Mouse (Mus musculus) heart, adult 8-10 months (tissue): ENCODE measurements around the gene Atp6v0a1. TPM values are rescaled to one million over a fixed set of nuclear protein-coding genes. Genes with fewer than 3 reads are reported as not detected.

Source experiments
- DNase-seq: peaks from one replicate; pipeline ENCODE4 v3.0.0; 2022; ENCODE audit warnings: low spot score
- total RNA-seq, 4 experiments: library from RNA; stranded (reverse); gene quantifications; 2 replicates each; pipeline ENCODE4 v1.2.4; 2022

Atp6v0a1 gene
- total RNA-seq, 4 experiments from 2014 or later: 85.0 to 100 (median 88.9) TPM

GRCm38 (mm10) chr11:101027121-101027520, 17.9 kb downstream of the Atp6v0a1 start:
- no peak for DNase-seq

DNA sequence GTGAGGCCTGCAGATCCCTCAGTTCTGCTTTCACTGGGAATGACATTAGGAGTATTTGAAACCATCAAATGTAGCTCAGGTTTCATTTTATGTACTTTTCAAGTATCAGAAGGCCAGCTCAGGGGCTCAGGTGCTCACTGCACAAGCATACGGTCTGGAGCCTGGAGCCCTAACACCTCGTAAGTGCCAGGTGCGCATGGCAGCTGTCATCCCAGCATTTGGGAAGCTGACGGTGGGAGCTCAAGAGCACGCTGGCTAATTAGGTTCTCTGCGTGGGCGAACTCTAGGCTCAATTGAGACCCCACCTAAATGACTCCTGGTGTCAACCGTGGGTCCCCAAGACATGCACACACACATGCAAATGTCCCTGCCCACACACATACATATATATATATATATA, 20.1 kb downstream of the Atp6v0a1 start:
- no peak for DNase-seq

DNA sequence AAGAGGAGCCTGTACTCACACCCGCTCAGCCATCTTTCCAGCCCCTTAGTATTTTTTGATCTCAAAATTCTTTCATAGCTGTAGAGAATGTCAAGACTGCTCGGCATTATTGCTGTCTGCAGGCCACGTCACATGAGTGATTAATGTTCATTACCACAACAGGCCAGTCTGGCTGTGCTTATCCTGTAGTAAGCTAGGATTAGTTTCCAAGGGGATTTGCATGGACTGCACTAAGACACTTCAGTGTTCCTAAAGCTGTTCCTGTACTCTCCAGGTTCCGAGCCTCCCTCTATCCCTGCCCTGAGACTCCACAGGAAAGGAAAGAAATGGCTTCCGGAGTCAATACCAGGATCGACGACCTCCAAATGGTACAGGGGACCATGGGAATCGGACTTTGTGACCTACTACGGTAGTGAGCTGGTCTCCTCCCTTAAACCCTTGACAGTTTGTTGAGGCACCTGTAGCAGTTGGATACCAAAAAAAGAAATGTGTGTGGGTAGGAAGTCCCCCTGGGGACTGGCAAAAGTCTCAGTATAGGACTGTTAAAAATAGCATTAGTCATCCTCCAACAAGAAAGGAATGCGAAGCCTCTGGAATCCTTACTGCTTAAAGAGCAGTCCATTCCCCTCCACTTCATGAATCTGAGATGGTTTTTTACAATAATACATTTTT, 21.0 kb downstream of the Atp6v0a1 start:
- DNase-seq: no peak

DNA sequence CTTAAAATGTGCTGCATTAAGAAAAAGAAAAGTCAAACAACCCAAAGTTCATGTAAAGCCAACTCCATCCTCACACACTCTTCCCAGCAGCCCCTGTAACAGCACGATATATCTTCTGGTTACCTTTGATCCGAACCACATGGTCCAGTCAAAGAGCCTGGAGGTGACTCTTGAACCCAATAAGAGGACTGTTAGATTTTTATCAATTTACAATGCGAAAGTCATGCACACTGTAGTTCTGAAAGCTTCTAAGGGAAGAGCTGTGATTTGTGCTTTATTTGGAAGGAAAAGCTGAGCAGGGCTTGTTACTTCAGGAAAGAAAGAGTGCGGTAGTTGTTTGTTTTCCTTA, 21.5 kb downstream of the Atp6v0a1 start:
- DNase-seq: no peak

- no peak for DNase-seq
Measured at GRCm38 (mm10) chr11:101031470-101031869, 22.2 kb downstream of the Atp6v0a1 start.

GRCm38 (mm10) chr11:101033856-101034500, 24.7 kb downstream of the Atp6v0a1 start:
- no peak for DNase-seq

DNA sequence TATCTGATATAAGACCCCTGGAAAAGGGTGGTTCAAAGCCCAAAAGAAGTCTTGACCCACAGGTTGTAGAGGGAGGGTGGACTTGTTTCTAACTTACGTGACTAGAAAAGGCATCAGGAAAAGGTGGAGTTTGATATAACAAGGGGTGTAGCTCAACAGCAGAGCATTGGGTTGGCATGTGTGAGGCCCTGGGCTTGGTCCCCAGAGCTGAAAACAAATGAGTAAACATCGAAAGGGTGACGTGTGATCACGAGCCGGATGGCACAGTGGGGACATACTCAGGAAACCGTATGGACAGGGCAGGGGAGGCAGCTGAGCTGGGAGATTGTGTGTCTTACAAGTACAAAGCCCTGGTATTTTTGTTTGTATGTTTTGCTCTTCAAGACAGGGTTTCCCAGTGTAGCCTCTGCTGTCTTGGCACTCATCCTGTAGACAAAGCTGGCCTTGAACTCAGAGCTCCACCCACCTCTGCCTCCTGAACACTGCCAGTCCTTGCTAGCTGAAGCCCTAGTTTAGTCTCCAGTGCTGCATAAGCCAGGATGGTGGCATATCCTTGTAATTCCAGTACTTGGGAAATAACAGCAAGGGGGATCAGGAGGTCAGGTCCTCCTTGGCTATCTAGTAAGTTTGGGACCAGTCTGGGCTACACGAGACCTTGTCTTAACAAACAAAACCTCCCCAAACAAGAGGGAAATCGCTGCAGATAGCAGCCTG, 25.5 kb downstream of the Atp6v0a1 start:
- DNase-seq: no peak

DNA sequence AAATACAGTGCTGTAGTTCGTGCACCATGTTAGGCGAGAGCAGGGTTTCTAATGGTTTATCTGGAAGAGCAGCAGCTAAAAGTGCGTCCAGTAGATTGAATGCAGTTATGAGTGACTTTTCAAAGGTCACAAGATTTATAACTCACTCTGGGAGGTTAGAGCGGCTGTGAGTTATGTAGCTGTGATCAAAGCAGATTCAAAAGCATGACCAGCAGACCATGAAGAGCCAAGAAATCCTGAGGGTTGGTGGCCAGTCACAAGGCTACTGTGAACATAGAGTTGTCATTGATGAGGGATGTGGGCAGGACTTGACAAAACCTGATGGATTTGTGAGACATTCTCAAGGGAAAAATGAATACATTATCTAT, 26.1 kb downstream of the Atp6v0a1 start:
- DNase-seq: no peak

DNA sequence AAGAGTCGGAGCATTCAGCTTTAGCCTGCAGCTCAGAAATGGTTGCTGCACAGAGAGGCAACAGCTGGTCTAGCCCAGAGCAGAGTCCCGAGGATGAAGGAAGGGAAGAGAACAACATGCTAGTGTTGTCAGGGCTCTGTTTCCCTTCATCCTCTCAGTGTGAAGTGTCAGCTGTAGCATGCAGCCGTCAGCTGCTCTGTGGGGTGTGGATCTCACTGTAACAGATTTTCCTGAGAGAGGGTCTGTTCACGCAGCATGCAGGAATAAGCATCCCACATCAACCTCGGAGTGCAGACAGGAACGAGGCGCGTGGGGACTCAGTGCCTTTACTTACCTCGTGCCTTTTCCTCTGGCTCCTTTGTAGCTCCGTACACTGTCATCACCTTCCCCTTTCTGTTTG, 28.5 kb downstream of the Atp6v0a1 start:
- no peak for DNase-seq

DNA sequence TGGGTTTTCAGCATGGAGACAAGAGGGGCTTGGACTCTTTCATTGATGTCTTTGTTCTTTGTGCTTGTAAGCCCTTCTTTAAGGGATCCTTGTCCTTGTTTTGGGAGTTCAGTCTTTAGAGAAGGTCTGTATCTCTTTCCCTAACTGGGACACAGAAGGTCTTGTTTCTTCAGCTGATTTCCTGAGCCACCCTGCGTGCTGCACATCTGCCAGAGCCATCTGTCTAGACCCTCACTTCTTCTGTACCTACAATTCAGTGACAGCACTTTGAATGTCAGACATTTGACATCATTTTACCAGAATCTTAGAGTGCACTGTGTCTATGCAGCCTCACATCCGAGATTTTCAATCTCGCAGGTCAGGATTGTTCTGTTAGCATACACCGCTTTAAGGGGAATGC, 36.6 kb downstream of the Atp6v0a1 start:
- no peak for DNase-seq

- no peak for DNase-seq
Measured at GRCm38 (mm10) chr11:101046440-101046839, 37.2 kb downstream of the Atp6v0a1 start.

- DNase-seq: no peak
Measured at GRCm38 (mm10) chr11:101047502-101047901, 38.2 kb downstream of the Atp6v0a1 start.

GRCm38 (mm10) chr11:101050359-101050758, 41.1 kb downstream of the Atp6v0a1 start:
- DNase-seq: no peak

DNA sequence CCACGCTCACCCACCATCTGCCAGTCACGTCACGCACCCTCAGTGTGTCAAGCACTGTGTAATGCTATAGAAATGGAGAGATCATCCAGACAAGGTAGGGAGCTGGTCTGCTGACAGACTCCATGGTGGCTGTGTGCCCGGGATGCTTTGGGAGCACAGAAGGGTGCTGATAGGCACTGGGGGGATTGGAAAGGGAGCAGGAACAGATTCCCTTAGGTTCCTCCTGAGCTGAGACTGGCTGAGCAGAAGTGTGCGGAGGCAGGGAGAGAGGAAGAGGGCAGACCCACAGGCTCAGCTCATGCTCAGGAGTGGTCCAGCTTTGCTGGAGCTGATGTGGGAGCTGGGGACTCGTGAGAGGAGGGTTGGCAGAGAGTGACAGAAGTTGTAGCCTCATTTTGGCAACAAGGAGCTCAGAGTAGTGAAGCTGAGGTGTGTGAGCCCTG, 41.8 kb downstream of the Atp6v0a1 start:
- DNase-seq: no peak

GRCm38 (mm10) chr11:101051617-101052016, 42.4 kb downstream of the Atp6v0a1 start:
- no peak for DNase-seq

GRCm38 (mm10) chr11:101052751-101053473, 43.7 kb downstream of the Atp6v0a1 start:
- DNase-seq: peak; percentile 50

- no peak for DNase-seq
Measured at GRCm38 (mm10) chr11:101053974-101054373, 44.7 kb downstream of the Atp6v0a1 start.

DNA sequence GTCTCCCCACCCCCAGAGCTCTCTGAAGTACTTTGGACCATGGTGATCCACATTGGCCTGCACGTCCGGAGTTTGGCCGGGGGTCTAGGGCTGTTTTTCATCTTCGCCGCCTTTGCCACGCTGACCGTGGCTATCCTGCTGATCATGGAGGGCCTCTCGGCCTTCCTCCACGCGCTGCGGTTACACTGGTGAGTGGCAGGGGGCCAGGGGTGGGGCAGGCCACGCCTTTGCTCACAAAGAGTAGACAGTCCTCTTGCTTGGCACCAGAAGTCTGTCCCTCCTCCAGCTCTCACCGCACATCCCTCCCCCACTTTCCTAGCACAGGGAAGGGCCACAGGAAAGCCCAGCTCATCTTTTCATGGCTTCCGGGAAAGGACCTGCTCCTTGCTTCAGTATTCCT, 46.2 kb downstream of the Atp6v0a1 start:
- DNase-seq: no peak

- peak; percentile 61 for DNase-seq
Measured at GRCm38 (mm10) chr11:101056885-101057284, 47.6 kb downstream of the Atp6v0a1 start.

DNA sequence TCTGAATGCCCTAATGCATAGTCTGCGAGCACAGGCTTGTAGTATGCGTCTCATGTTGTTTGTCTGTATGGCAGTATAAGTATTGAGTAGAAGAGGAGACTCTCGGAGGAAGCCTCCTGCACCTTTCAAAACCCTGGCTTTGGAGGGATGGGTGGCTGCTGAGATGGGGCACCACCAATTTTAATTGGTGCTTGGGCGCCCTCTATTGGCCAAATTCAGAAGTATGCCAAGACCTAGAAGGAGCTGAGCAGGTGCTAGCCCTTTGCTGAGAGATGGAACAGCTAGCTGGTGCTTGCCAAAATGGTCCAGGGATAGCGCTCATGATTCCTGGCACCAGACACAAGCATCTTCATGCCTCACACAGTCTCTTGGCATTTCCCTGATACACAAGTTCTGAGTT, 48.6 kb downstream of the Atp6v0a1 start:
- peak; percentile 91 for DNase-seq

DNA sequence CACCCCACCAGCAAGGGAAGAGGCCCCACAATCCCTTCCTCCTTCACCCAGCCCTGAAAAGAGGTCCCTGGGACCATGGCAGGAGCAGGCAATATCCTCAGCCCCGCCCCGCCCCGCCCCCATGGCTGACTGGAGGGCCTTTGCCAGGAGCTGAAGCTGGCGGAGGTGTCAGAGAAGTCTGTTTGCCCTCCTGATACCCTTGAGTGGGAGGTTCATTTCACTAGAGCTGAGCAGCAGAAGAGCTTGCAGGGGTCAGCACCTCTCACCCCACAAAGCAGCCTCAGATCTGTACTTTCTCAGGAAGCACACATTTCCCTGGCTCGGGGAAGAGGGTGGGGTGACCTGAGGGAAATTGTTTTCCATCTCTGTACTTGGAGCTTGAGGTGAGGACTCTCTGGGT, 49.5 kb downstream of the Atp6v0a1 start:
- peak; percentile 72 for DNase-seq

DNA sequence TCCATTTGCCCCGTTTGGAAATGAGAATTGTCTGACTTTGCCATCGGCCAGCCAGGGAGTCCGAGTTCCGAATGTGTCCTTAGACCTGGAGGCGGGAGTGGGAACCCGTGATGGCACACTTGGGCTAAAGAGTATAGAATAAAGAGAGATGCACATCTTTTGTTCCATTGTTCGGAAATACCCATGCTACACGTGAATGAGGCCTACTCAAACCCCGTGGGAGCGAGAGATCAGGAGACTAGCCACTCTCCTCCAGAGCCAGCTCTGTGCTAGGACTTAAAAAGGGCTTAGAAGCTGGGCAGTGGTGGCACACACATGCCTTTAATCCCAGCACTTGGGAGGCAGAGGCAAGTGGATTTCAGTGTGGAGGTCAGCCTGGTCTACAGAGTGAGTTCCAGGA, 50.2 kb downstream of the Atp6v0a1 start:
- DNase-seq: no peak
